Mouse (Mus musculus): Measurements from ENCODE around the gene Tbx3. TPM values are rescaled to one million over a fixed set of nuclear protein-coding genes. Genes with fewer than 3 reads are reported as not detected.
A peak's percentile ranks its signal among the peaks of the same experiment; 100 is the strongest.

The Tbx3 gene
- polyA plus RNA-seq, 1 experiment: 40.4 TPM

GRCm38 (mm10) chr5:119704900-119705299 is 34.4 kb downstream of the Tbx3 start:
- no peak for DNase-seq (ENCODE audit: low spot score)

GRCm38 (mm10) chr5:119706467-119706866 is 36.0 kb downstream of the Tbx3 start:
- DNase-seq (ENCODE audit: low spot score): no peak

GRCm38 (mm10) chr5:119708850-119709585 is 38.5 kb downstream of the Tbx3 start:
- DNase-seq (ENCODE audit: low spot score): no peak

GRCm38 (mm10) chr5:119709826-119710559 is 39.5 kb downstream of the Tbx3 start:
- no peak for DNase-seq (ENCODE audit: low spot score)

GRCm38 (mm10) chr5:119710756-119711155 is 40.3 kb downstream of the Tbx3 start:
- no peak for DNase-seq (ENCODE audit: low spot score)

- no peak for DNase-seq (ENCODE audit: low spot score)
Observed at GRCm38 (mm10) chr5:119711626-119712025, 41.2 kb downstream of the Tbx3 start.

- DNase-seq (ENCODE audit: low spot score): peak; percentile 75
Observed at GRCm38 (mm10) chr5:119712679-119713246, 42.3 kb downstream of the Tbx3 start.

- no peak for DNase-seq (ENCODE audit: low spot score)
Observed at GRCm38 (mm10) chr5:119720471-119721265, 50.2 kb downstream of the Tbx3 start.

GRCm38 (mm10) chr5:119732978-119733377 is 62.5 kb downstream of the Tbx3 start:
- DNase-seq (ENCODE audit: low spot score): no peak

Other genes starting within 250 kb of the Tbx3 start
- gene Tbx5, start 162.0 kb downstream of the Tbx3 start, polyA plus RNA-seq (2012; rRNA removed): 9.9 and 16.5 TPM in 2 replicates